Mouse (Mus musculus) heart, embryonic 12.5 days (tissue): ENCODE data around the gene Naalad2. TPM values are rescaled to one million over a fixed set of nuclear protein-coding genes. Genes with fewer than 3 reads are reported as not detected.
"Not testable (repeated sequence)": the region's sequence is repeated elsewhere in the genome, so short reads cannot be mapped to it uniquely, and the experiment has no call there.

Experiments used
- ATAC-seq: fragments of 200-750 bp; cut with Nextera tagmentation; 2 replicates; pipeline ENCODE4 v1.8.0; 2017; ENCODE audit warnings: moderate TSS enrichment, moderate library complexity; ENCODE audit not compliant: insufficient number of reproducible peaks, low FRiP score
- H3K27ac ChIP-seq: fragments of 300-500 bp; sonication (generic); 2 replicates; pipeline ENCODE4 v1.5.1; 2016; ENCODE audit warnings: mild to moderate bottlenecking, moderate library complexity; ENCODE audit not compliant: poor library complexity, severe bottlenecking
- H3K27me3 ChIP-seq: fragments of 300-500 bp; sonication (generic); replicated peaks from 2 replicates; pipeline ENCODE4 v1.6.1; 2016; ENCODE audit warnings: mild to moderate bottlenecking, moderate library complexity
- H3K36me3 ChIP-seq: fragments of 300-500 bp; sonication (generic); 2 replicates; pipeline ENCODE4 v1.6.1; 2016; ENCODE audit warnings: mild to moderate bottlenecking, moderate library complexity
- H3K4me1 ChIP-seq: fragments of 300-500 bp; sonication (generic); replicated peaks from 2 replicates; pipeline ENCODE4 v1.6.1; 2016; ENCODE audit warnings: mild to moderate bottlenecking
- H3K4me2 ChIP-seq: fragments of 300-500 bp; sonication (generic); 2 replicates; pipeline ENCODE4 v1.6.1; 2016; ENCODE audit warnings: mild to moderate bottlenecking, moderate library complexity
- H3K4me3 ChIP-seq: fragments of 300-500 bp; sonication (generic); 2 replicates; pipeline ENCODE4 v1.5.1; 2016; ENCODE audit warnings: mild to moderate bottlenecking
- H3K9ac ChIP-seq: fragments of 300-500 bp; sonication (generic); 2 replicates; pipeline ENCODE4 v1.6.1; 2016; ENCODE audit warnings: mild to moderate bottlenecking, moderate library complexity
- H3K9me3 ChIP-seq: fragments of 300-500 bp; sonication (generic); replicated peaks from 2 replicates; pipeline ENCODE4 v1.6.1; 2016; ENCODE audit warnings: mild to moderate bottlenecking, moderate library complexity
- WGBS: fragments of 180-500 bp; shearing (Covaris S2); methylation state at CpG from one replicate; pipeline ENCODE4 v1.1.7; 2016; 5-methylcytosine and 5-hydroxymethylcytosine counted together
- polyA plus RNA-seq: library from polyadenylated mRNA; unstranded; fragments of >200 nt; fragmentation: Nextera tagmentation; extraction: Ambion mirVana; gene quantifications from 2 replicates; pipeline ENCODE4 v1.2.1, GENCODE M21; 2016

Naalad2 gene
- polyA plus RNA-seq, 1 experiment from 2014 or later: 2.5 TPM

GRCm38 (mm10) chr9:18292443-18292922, 110.3 kb downstream of the Naalad2 start:
- peak; percentile 67 for ATAC-seq
- H3K9ac ChIP-seq: peak overlapping the region; percentile 98

DNA sequence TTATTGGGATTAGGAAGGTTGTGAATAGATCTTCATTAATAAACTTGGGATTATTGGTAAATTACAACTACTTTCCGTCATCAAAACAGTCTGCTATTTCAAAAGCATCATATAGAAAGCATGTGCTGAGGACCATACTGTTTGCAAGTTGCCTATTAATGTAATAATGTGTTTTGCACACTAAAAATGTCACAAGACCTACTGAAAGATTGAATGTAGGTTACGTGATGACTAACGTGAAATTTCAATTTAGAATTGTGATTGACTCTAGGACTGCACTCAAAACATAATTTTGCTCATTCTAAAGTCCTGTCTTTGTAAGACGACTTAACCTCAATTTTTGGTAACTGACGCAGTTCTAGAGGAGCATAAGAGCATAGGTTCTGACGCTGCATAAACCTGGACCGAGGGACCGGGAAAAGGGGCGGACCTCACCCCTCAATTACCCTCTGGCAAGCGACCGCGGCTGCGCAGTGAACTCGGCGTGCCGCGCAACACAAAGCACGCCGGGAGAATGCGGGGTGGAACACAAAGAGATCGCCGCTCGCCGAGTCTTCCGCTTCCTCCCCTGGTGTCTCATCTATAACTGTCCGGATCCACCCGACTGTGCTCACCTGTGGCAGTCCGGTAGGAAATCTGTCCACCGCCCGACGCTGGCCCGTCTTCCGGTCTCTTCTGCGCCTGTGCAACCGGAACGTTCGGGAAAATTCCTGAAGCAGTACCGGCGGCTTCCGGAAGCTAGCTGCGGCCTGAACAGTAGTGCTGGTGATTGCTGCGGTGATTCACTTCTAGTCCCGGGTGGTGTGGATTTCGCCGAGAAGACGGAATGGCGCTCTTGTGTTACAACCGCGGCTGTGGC, 111.0 kb downstream of the Naalad2 start, which contains the start of gene Chordc1:
TSS of gene Chordc1 (plus strand) at position 555 of the 859 bp plus-strand sequence.
- 3% methylated on average over 49 of the region's 49 CpGs for WGBS

More at GRCm38 (mm10) chr9:18292443-18292922, 110.3 kb downstream of the Naalad2 start:
- Histone ChIP-seq H3K27me3 (no peaks in the 10 kb centered on the region), H3K9me3 (no peaks in the 10 kb centered on the region), H3K4me3 (peak overlapping the region; percentile 98), H3K4me2 (peak overlapping the region; percentile 93), H3K4me1 (peaks cover 7% of the 10 kb centered on the region), H3K36me3 (peaks cover 6% of the 10 kb centered on the region; the same call in 1 of the 2 replicates), H3K27ac (peak overlapping the region; percentile 90)
- 1% methylated on average over 24 of the region's 24 CpGs for WGBS

DNA sequence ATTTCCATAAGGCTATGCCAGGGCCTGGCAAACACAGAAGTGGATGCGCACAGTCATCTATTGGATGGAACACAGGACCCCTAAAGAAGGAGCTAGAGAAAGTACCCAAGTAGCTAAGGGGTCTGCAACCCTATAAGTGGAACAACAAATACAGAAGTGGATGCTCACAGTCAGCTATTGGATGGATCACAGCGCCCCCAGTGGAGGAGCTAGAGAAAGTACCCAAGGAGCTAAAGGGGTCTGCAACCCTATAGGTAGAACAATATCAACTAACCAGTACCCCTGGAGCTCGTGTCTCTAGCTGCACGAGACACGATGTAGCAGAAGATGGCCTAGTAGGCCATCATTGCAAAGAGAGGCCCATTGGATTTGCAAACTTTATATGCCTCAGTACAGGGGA, 124.1 kb downstream of the Naalad2 start:
- not testable (repeated sequence) for H3K27ac ChIP-seq, ATAC-seq, H3K9me3 ChIP-seq, H3K4me2 ChIP-seq, H3K9ac ChIP-seq, H3K27me3 ChIP-seq, H3K4me1 ChIP-seq, H3K36me3 ChIP-seq, H3K4me3 ChIP-seq
- 31% methylated on average over 5 of the region's 5 CpGs for WGBS

More for the DNA sequence above, 111.0 kb downstream of the Naalad2 start, which contains the start of gene Chordc1:
- Histone ChIP-seq H3K4me1 (peaks cover 7% of the 10 kb centered on the region), H3K27ac (peak within 1 kb of the TSS; percentile 90), H3K27me3 (no peaks in the 10 kb centered on the region), H3K4me3 (peak within 1 kb of the TSS; percentile 98), H3K4me2 (peak within 1 kb of the TSS; percentile 93), H3K9ac (peak within 1 kb of the TSS; percentile 98), H3K9me3 (no peaks in the 10 kb centered on the region), H3K36me3 (0 out of 2 replicates have a peak, but pooled peaks cover 3% of the 10 kb centered on the region)
- peak; percentile 99 for ATAC-seq

DNA sequence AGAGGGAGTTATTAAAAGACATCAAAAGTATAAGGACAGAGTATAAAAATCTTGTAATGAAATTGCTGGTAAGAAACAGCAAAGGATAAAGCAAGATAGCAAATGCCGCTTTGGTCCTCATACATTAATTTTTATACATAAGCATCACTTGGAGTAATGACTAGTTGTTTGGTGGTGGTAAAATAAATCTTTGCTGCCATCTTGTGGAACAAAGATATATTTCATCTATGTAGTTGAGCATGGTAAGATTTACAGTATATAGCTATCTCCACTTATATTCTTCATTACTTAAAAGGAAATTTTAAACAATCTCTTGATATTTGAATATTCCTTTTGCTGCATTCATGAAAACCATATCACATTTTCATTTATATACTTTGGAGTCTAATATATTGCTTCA, 125.3 kb downstream of the Naalad2 start:
- Histone ChIP-seq H3K4me3 (no peak overlapping the region), H3K4me2 (no peak overlapping the region), H3K9ac (no peak overlapping the region), H3K9me3 (no peaks in the 10 kb centered on the region), H3K27ac (no peak overlapping the region), H3K4me1 (no peaks in the 10 kb centered on the region), H3K27me3 (no peaks in the 10 kb centered on the region), H3K36me3 (no peaks in the 10 kb centered on the region)
- WGBS: 40% methylated on average over 1 of the region's 1 CpGs
- no peak for ATAC-seq

- no peak overlapping the region for H3K27ac ChIP-seq
- H3K36me3 ChIP-seq: no peaks in the 10 kb centered on the region
- no peak for ATAC-seq
- no peak overlapping the region for H3K9ac ChIP-seq
- no peak overlapping the region for H3K4me2 ChIP-seq
- H3K4me1 ChIP-seq: no peaks in the 10 kb centered on the region
- no peak overlapping the region for H3K4me3 ChIP-seq
- H3K27me3 ChIP-seq: no peaks in the 10 kb centered on the region
- 34% methylated on average over 2 of the region's 2 CpGs for WGBS
- no peaks in the 10 kb centered on the region for H3K9me3 ChIP-seq
Observed at GRCm38 (mm10) chr9:18276844-18277243, 126.0 kb downstream of the Naalad2 start.

DNA sequence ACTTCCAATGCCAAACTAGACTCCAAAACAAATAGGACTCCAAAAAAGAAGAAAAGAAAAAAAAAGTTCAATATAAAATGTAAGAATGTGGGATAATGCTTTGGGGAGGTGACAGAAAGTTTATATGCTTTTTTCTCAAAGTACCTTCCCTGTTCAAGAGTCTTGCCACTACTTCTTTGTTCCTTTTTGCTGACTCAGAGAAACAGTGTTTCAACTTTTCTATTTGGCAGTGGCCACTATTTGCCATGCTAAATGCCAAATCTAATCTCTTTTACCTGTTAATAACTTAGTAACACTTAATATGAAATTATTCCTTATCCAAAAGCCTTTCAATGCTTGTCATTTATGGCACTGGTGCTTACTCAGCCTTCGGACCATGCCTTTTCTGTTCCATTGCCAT, 126.9 kb downstream of the Naalad2 start:
- WGBS: 83% methylated on average over 1 of the region's 1 CpGs
- no peak overlapping the region for H3K27ac ChIP-seq
- H3K9ac ChIP-seq: no peak overlapping the region
- H3K4me2 ChIP-seq: no peak overlapping the region
- no peaks in the 10 kb centered on the region for H3K27me3 ChIP-seq
- no peaks in the 10 kb centered on the region for H3K4me1 ChIP-seq
- no peaks in the 10 kb centered on the region for H3K9me3 ChIP-seq
- H3K36me3 ChIP-seq: no peaks in the 10 kb centered on the region
- no peak for ATAC-seq
- H3K4me3 ChIP-seq: no peak overlapping the region

Other genes starting within 250 kb of the Naalad2 start
- 79.4 and 83.7 TPM in 2 replicates for gene Chordc1, start 110.9 kb downstream of the Naalad2 start, polyA plus RNA-seq
- gene Ubtfl1, start 1.4 kb upstream of the Naalad2 start, polyA plus RNA-seq: not detected in 2 replicates
- gene Mbd3l2, start 27.7 kb upstream of the Naalad2 start, polyA plus RNA-seq: not detected in 2 replicates
- 4.2 and 5.2 TPM in 2 replicates for gene Zfp558, start 75.3 kb upstream of the Naalad2 start, polyA plus RNA-seq
- gene Mbd3l1, start 75.4 kb upstream of the Naalad2 start, polyA plus RNA-seq: not detected in 2 replicates